Mouse (Mus musculus): ENCODE measurements around the gene Tbc1d17. TPM values are rescaled to one million over a fixed set of nuclear protein-coding genes. Genes with fewer than 3 reads are reported as not detected.

Tbc1d17 gene
- total RNA-seq, 4 experiments from 2014 or later, result 40.7 to 59.5 (median 51.5) TPM

GRCm38 (mm10) chr7:44789531-44789930 is 59.3 kb downstream of the Tbc1d17 start:
- DNase-seq (ENCODE audit: low spot score), result no peak

Small RNA genes within 50 kb of the gene (microRNA-seq; reads per million reads assigned to microRNA genes)
- gene Mir707, result not detected

Other genes with a start within 250 kb of the Tbc1d17 start
- 100 to 1,000 TPM in 1 of 4 experiments, 10 to 100 TPM in 3; 88.0 to 111 (median 88.2) TPM for gene Myh14, start 178.2 kb downstream of the Tbc1d17 start, total RNA-seq (2022)
- gene Izumo2, start 140.3 kb downstream of the Tbc1d17 start, total RNA-seq (2022), result not detected
- gene Vrk3, start 100.7 kb downstream of the Tbc1d17 start, total RNA-seq (2022), result 10 to 100 TPM; 23.5 to 29.3 (median 27.3) TPM
- gene Zfp473, start 98.0 kb downstream of the Tbc1d17 start, total RNA-seq (2022), result under 1 TPM in 2 of 4 experiments, not detected in 2; 0.06 to 0.09 TPM
- gene Nup62, start 33.0 kb downstream of the Tbc1d17 start, total RNA-seq (2022), result 10 to 100 TPM; 18.7 to 32.3 (median 24.4) TPM
- gene Il4i1, start 32.7 kb downstream of the Tbc1d17 start, total RNA-seq (2022), result 1 to 10 TPM in 2 of 4 experiments, under 1 TPM in 2; 0.35 to 1.2 (median 0.88) TPM
- gene Atf5, start 32.4 kb downstream of the Tbc1d17 start, total RNA-seq (2022), result 10 to 100 TPM; 55.1 to 71.1 (median 64.7) TPM
- 10 to 100 TPM; 64.3 to 76.2 (median 70.5) TPM for gene Akt1s1, start 88 bp downstream of the Tbc1d17 start, total RNA-seq (2022)
- gene Pnkp, start 8.1 kb upstream of the Tbc1d17 start, total RNA-seq (2022), result 10 to 100 TPM; 17.8 to 20.6 (median 19.6) TPM
- 100 to 1,000 TPM; 178 to 199 (median 189) TPM for gene Ptov1, start 20.7 kb upstream of the Tbc1d17 start, total RNA-seq (2022)
- gene Med25, start 43.6 kb upstream of the Tbc1d17 start, total RNA-seq (2022), result 10 to 100 TPM; 79.8 to 88.1 (median 85.0) TPM
- gene Fuz, start 47.0 kb upstream of the Tbc1d17 start, total RNA-seq (2022), result 10 to 100 TPM; 14.9 to 18.5 (median 17.4) TPM
- gene Ap2a1, start 80.4 kb upstream of the Tbc1d17 start, total RNA-seq (2022), result 10 to 100 TPM; 61.0 to 74.9 (median 67.2) TPM
- not detected for gene Tsks, start 94.1 kb upstream of the Tbc1d17 start, total RNA-seq (2022)
- gene Cpt1c, start 125.8 kb upstream of the Tbc1d17 start, total RNA-seq (2022), result 1 to 10 TPM; 1.4 to 2.7 (median 1.8) TPM
- gene Prmt1, start 137.5 kb upstream of the Tbc1d17 start, total RNA-seq (2022), result 100 to 1,000 TPM in 2 of 4 experiments, 10 to 100 TPM in 2; 88.3 to 107 (median 102) TPM
- 10 to 100 TPM; 23.2 to 31.9 (median 27.0) TPM for gene Irf3, start 148.6 kb upstream of the Tbc1d17 start, total RNA-seq (2022)
- gene Bcl2l12, start 149.6 kb upstream of the Tbc1d17 start, total RNA-seq (2022), result 10 to 100 TPM in 3 of 4 experiments, 1 to 10 TPM in 1; 8.6 to 13.5 (median 11.0) TPM
- 10 to 100 TPM; 46.8 to 56.2 (median 49.7) TPM for gene Scaf1, start 167.3 kb upstream of the Tbc1d17 start, total RNA-seq (2022)
- 10 to 100 TPM; 40.2 to 49.8 (median 44.1) TPM for gene Rras, start 168.9 kb upstream of the Tbc1d17 start, total RNA-seq (2022)
- 10 to 100 TPM; 22.4 to 26.3 (median 24.9) TPM for gene Prr12, start 203.8 kb upstream of the Tbc1d17 start, total RNA-seq (2022)
- 10 to 100 TPM; 30.6 to 33.8 (median 32.7) TPM for gene Nosip, start 213.3 kb upstream of the Tbc1d17 start, total RNA-seq (2022)
- 1 to 10 TPM; 5.6 to 7.8 (median 6.7) TPM for gene Prrg2, start 213.6 kb upstream of the Tbc1d17 start, total RNA-seq (2022)
- gene Rcn3, start 243.1 kb upstream of the Tbc1d17 start, total RNA-seq (2022), result 10 to 100 TPM; 17.8 to 27.4 (median 21.4) TPM

Measured in heart, adult 8-10 months (tissue).